Mouse (Mus musculus): Measurements from ENCODE around the gene Efcab9.

The Efcab9 gene

DNA sequence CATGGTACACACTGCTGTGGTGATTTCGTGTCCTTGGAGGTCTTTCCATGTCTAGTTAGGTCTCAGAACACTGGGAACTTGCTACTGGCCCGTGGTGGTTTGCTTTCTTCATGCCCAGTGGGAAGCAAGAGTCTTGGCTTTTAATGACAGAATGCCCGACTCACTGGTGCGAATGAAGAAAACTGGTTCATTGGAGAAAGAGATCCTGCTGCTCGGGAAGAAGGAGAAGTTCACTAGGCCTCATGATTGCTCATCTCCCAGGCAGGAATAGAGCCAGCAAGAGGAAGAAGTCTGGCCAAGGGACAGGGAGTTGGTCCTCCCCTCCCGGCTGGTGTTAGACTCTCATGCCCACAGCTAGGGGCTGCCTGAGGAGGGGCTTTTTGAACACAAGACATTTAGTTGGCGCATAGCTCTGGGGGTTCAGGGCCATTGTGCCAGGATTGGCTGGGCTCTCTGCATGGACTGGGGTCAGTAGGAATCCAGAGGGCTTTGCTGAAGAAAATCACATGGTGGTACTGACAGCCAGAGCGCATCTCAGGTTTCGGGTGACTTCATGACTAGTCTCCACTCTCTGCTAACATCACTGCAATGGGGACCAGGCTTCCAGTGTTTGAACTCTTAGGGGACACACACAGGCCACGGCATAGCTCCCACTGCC lies 24.6 kb upstream of the Efcab9 start:
- no peak for DNase-seq (ENCODE audit: low spot score in 2 of 2)

DNA sequence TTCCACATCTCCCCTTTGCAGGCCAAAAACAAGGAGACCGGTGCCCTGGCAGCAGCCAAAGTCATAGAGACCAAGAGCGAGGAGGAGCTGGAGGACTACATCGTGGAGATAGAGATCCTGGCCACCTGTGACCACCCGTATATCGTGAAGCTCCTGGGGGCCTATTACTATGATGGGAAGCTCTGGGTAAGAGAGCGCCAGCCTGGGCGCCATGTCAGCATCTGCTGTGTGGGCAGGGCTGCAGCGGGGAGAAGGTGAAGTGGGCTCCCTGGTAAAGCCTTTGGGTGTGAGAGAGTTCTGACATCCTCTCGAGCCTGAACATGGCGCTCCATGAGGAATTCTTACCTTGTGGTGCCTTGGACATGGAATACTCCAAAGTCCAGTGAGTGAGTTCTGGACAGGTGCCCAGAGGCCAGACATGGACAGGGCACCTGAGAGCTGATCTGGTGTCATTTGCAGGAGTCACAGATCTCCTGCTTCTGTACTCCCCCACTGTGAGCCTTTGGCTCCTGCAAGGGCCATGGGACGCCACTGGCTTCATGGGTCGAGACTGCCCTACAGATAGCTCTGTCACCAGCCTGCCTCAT lies 23.3 kb upstream of the Efcab9 start:
- DNase-seq (ENCODE audit: low spot score in 2 of 2): no peak

DNA sequence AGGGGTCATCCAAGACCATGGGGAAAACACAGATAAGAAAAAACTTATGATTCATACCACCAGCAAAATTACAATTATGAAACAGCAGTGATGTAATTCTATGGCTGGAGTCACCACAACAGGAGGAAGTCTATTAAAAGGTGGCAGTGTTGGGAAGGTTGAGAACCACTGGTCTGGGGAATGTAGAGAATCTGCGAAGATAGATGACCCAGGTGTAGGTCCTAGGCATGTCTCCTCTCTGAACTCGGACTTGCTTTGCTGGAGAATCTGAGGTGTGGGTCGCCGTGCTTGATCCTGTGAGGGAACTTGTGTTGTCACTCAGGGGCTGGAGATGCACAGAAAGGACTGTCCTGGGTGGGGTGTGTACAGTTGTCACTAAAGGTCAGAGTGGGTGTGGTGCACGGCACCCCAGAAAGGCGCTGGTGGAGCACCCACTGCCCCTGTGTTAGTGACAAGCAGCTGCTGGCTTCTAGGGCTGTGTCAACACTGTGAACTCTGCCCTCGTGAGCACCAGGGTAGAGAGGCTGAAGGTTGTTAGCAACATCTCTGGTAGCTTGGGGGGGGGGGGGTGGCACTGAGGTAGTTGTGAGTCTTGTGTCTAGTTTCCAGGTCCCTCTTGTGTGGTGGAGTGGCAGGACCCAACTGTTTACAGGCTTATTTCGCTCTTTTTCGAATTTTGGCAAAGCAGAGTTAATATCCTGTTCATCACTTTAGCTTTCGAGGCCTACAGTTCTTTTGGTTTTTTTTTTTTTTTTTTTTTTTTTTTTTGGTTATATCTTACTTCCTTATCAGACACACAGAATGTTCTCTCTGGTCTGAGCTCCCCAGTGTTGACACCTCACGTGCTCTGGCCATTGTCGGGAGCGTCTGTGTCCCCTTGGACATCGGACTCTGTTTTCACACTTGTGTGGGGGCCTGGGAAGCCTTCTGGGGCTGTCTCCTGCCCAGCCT lies 22.5 kb upstream of the Efcab9 start:
- peak; percentile 49 to 69 for DNase-seq (ENCODE audit: low spot score in 2 of 2)

DNA sequence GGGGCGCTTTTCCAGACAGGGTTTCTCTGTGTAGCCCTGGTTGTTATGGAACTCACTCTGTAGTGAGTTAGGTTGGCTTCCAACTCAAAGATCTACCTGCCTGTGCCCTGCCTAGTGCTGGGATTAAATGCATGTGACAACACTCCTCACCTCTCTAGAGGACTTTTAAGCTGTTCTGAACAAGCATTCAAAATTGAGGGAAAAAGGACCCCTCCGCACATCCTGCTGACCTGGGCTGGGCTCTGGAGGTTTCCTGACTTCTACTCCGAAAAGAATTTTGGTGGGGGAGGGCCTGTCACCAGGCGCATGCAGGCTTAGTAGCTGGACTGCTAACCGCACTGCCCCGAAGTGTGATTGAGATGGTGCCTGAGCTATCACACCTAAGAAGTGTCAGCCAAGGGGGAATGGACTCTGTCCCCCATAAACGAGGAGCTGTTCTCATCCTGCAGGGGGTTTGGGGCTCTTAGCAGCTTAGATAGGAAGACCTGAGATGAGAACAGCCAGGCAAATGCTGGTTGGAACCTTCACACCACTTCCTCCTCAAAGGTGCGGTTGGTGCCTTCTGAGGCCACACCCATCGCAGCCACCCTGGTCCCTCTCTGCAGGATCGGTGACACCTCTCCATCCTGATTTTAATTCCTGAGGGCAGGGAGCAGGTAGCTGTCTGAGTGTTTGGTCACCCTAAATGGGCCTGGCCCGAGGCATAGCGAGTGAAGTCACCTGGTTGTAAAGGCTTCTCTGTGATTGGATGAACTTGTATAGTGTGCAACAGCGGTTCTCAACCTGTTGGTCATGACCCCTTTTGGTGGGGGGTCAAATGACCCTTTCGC lies 21.6 kb upstream of the Efcab9 start:
- DNase-seq (ENCODE audit: low spot score in 2 of 2): peak; percentile 68 to 81

GRCm38 (mm10) chr11:32552401-32553090 lies 20.7 kb upstream of the Efcab9 start:
- DNase-seq (ENCODE audit: low spot score in 2 of 2): no peak

- DNase-seq (ENCODE audit: low spot score in 2 of 2): no peak
These were observed 19.9 kb upstream of the Efcab9 start for GRCm38 (mm10) chr11:32551579-32552297.

GRCm38 (mm10) chr11:32551056-32551455 lies 19.2 kb upstream of the Efcab9 start:
- DNase-seq (ENCODE audit: low spot score in 2 of 2): no peak

GRCm38 (mm10) chr11:32550102-32550501 lies 18.2 kb upstream of the Efcab9 start:
- no peak for DNase-seq (ENCODE audit: low spot score in 2 of 2)

DNA sequence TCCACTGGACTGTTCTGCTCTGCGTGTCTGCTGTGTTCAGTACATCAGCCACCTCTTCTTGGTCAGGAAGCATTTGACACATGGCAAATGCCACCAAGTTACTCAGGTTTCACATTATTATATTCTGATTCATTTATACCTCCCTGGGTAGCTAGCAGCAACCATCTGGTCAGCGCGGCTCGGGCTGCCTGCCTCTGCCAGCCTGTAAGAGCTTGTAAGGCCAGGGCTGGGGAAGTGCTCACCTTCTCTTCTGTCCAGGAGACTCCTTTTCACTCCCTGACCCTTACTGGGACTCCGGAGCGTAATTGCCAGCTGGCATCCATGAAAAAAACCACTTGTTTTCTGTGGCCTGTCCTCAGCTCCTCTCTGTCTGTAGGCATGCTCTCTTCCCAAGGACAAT lies 17.4 kb upstream of the Efcab9 start:
- DNase-seq (ENCODE audit: low spot score in 2 of 2): no peak

DNA sequence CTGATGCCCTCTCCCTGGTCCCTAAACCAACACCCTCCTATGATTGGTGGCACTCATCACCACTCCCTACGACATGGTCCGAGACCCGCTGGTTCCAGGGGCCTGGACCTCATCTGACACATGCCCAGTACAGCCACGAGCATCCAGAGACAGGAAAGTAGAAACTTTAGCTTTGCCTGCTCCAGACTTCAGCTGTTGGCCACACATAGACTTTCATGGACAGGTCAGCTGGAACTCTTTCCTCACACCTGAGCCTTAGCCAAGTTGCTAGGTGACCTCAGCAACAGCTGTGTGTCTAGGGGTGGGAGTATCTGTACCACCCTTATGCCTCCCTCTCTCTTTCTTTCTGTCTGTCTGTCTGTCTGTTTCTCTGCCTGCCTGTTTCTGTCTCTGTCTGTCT lies 16.4 kb upstream of the Efcab9 start:
- no peak for DNase-seq (ENCODE audit: low spot score in 2 of 2)

- no peak for DNase-seq (ENCODE audit: low spot score in 2 of 2)
These were observed 15.6 kb upstream of the Efcab9 start for GRCm38 (mm10) chr11:32547391-32547947.

DNA sequence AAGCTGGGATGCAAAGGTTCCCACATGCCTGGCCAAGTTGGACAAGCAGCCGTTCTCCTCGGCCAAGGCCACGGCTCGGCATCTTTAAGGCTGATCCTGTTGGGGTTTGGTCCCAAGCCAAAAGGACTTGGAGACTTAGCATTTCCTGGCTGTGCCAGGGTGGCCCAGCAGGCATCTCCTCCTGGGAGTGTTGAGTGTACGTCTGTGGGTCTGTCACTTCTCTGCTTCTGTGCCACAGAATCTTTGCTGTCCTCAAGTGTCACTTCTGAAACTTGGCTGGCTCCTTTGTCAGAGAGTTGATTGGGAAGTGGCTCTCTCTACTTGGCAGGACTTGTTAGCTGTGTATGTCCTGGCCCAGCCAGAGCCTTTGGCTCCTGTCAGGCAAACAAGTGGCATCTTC lies 14.6 kb upstream of the Efcab9 start:
- DNase-seq (ENCODE audit: low spot score in 2 of 2): no peak

DNA sequence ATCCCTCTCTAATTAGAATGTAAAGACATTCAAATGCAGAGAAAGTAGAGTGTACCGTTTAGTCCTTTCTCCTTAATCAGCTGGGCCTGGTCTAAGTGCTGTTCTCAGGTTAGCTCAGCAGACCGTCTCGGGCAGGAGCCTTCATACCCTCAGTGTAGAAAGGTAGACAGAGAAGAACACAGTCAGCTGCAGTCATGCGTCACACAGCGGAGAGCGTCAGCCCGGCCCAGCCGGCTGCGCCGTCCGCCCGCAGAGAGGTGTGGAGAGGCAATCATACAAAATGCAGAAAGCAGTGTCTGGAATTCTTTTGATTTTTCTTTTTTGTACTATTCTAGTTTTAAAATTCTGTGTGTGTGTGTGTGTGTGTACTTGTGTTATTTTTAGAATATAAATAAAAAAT lies 13.7 kb upstream of the Efcab9 start:
- no peak for DNase-seq (ENCODE audit: low spot score in 2 of 2)

- no peak for DNase-seq (ENCODE audit: low spot score in 2 of 2)
These were observed 12.6 kb upstream of the Efcab9 start for GRCm38 (mm10) chr11:32544497-32544896.

DNA sequence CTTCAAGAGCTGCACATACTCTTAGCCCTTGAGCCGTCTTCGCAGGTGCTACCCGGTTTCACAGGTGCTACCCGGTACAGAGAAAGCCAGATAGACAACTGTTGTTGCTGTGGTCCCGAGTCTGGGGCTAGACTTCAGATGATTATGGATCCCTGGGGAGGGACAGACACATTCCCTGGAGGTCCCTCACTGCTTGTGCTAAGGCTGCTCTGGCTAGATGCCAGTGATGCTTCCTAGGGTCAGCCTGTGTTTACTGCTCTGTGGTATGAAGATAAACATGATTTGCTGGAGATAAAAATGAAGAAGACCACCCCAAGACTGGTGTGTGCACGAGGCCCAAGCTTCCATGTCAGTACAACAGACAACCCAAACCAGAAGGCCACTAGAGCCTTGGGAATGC lies 12.2 kb upstream of the Efcab9 start:
- DNase-seq (ENCODE audit: low spot score in 2 of 2): no peak

DNA sequence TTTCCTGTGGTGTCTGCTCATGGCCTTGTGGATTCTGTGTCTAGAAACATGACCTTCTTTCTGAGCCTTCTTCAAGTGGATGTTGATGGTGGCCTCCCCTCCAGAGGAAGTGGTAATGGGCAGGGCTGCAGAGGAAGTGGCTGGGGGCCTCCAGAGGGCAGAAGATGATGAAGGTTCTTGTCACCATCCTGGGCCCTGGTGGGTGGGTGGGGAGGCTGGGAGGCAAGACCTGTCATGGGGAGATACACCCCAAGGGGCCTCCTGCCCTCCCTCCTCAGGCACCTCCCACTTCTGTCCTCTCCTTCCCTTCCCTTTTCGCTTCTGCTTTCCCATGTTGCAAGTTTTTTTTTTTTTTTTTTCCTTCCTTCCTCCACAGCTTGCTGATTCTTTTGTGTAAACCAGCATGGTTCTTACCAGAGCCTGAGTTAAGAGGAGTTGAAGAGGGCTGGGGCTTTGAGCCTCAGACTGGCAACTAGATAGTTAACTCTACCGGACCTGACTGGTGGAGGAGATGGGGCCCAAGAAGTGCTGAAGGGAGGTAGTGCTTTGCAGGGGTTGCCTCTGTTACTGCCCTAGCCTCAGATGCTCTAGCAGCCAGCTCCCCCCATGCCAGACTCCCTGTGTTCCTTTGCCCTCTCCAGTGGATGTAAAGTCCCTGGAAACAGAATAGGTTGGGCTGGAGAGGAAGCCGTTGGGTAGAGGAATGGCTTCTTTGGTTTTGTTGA lies 11.0 kb upstream of the Efcab9 start:
- DNase-seq (ENCODE audit: low spot score in 2 of 2): peak; percentile 85 to 86

DNA sequence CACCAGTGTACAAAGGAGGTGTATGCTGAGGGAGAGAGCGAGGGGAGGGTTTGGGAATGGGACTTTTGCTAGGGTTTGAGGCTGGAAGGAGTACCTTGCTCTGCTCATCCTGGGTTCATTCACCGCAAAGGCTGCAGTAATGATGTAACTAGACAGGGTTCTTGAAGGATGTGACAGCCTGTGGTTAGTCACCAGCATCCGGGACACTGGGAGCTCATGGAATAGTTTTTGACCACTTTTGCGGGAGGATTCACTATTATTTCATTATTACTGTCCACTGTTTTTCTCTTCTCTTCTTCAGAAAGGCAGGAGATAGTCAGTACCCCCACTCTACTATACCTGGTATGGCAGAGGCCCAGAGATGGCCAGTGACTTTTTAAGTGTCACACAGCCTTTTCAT lies 10.3 kb upstream of the Efcab9 start:
- DNase-seq (ENCODE audit: low spot score in 2 of 2): no peak

DNA sequence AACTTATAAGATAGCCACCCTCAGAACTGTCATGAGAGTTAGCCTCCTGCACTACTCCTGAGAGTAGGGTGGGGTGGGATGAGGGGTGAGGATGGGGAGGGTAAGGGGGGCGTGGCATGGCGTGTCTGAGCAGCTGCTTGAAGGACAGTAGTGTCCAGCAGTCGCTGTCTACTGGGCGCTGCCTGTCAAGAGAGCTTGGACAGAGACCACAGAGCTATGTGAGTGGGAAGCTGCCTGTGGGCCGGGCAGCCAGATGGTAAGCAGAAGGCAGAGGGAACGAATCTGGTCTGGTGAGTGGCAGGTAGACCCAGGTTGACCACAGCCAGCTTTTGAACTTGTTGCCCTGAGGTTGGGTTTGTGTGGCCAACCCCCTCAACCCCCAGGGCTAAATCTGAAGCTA lies 8.6 kb upstream of the Efcab9 start:
- no peak for DNase-seq (ENCODE audit: low spot score in 2 of 2)

- no peak for DNase-seq (ENCODE audit: low spot score in 2 of 2)
These were observed 7.8 kb upstream of the Efcab9 start for GRCm38 (mm10) chr11:32539717-32540116.

DNA sequence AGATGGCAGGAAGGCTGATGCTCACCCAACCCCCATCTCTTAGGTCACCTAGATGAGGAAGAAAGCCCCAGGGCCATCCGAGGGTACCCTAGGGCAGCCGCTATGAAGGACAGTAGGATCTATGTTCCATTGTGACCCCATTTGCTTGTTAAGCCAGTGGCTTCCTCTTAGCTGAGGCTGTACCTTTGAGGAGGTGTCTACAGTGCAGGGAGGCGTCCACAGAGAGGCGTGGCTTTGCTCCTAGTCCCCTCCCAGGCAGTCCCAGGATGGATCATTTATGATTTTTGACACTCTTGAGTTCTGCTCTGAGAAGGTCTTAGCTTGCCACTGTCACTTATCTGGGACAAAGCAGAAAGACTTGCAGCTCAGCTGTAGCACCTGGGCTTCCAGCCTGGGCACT lies 7.0 kb upstream of the Efcab9 start:
- no peak for DNase-seq (ENCODE audit: low spot score in 2 of 2)
